Mouse (Mus musculus) liver, embryonic 11.5 days (tissue): ENCODE measurements at regions not wholly inside any gene's neighbourhood (a gene's known extent, or its start where the extent isn't known, plus 50 kb on each side); places are given as distances from the start of the nearest gene placed in this dataset.

Experiments
- ATAC-seq: fragments of 200-750 bp; cut with Nextera tagmentation; replicated peaks from 2 replicates; pipeline ENCODE4 v1.8.0; 2017; ENCODE audit warnings: moderate number of reproducible peaks, mild to moderate bottlenecking, moderate TSS enrichment, moderate library complexity; ENCODE audit not compliant: low FRiP score
- DNase-seq: peaks from one replicate; pipeline ENCODE4 v3.0.0-alpha.2; 2017; ENCODE audit warnings: low spot score
- H3K27ac ChIP-seq: fragments of 300-500 bp; sonication (generic); 2 replicates; pipeline ENCODE4 v1.5.1; 2014; ENCODE audit warnings: mild to moderate bottlenecking, low read depth, low read length, control low read depth
- H3K27me3 ChIP-seq: fragments of 300-500 bp; sonication (generic); replicated peaks from 2 replicates; pipeline ENCODE4 v1.6.1; 2014; ENCODE audit warnings: low read length, mixed read lengths; ENCODE audit not compliant: control insufficient read depth, insufficient read depth
- H3K36me3 ChIP-seq: fragments of 300-500 bp; sonication (generic); 2 replicates; pipeline ENCODE4 v1.6.1; 2014; ENCODE audit warnings: mild to moderate bottlenecking, low read length, moderate library complexity, mixed read lengths; ENCODE audit not compliant: control insufficient read depth, insufficient read depth
- H3K4me1 ChIP-seq: fragments of 300-500 bp; sonication (generic); replicated peaks from 2 replicates; pipeline ENCODE4 v1.6.1; 2014; ENCODE audit warnings: low read length, mixed read lengths; ENCODE audit not compliant: control insufficient read depth, insufficient read depth
- H3K4me2 ChIP-seq: fragments of 300-500 bp; sonication (generic); 2 replicates; pipeline ENCODE4 v1.6.1; 2014; ENCODE audit warnings: mild to moderate bottlenecking, control low read depth, moderate library complexity
- H3K4me3 ChIP-seq: fragments of 300-500 bp; sonication (generic); 2 replicates; pipeline ENCODE4 v1.5.1; 2014; ENCODE audit warnings: low read depth, low read length, control low read depth
- H3K9ac ChIP-seq: fragments of 300-500 bp; sonication (generic); 2 replicates; pipeline ENCODE4 v1.6.1; 2014; ENCODE audit warnings: low read depth, low read length, control low read depth
- H3K9me3 ChIP-seq: fragments of 300-500 bp; sonication (generic); 2 replicates; pipeline ENCODE4 v1.6.1; 2016; ENCODE audit warnings: low read length, inconsistent platforms, mixed read lengths; ENCODE audit not compliant: control insufficient read depth
- WGBS: fragments of 180-500 bp; shearing (Covaris S2); extraction: QIAGEN DNeasy Blood & Tissue Kit; methylation state at CpG from one replicate; pipeline ENCODE4 v1.1.7; 2014; 5-methylcytosine and 5-hydroxymethylcytosine counted together

GRCm38 (mm10) chr10:17003123-17003849 is 719.7 kb upstream of the Cited2 start:
- Histone ChIP-seq H3K4me3 (no peak overlapping the region), H3K9ac (no peak overlapping the region), H3K36me3 (no peaks in the 10 kb centered on the region), H3K4me1 (no peaks in the 10 kb centered on the region), H3K27ac (no peak overlapping the region), H3K27me3 (no peaks in the 10 kb centered on the region), H3K4me2 (no peak overlapping the region), H3K9me3 (no peaks in the 10 kb centered on the region)
- WGBS: 76% methylated on average over 4 of the region's 4 CpGs
- DNase-seq (no peak), ATAC-seq (no peak)

- no peaks in the 10 kb centered on the region for H3K9me3 ChIP-seq
- H3K9ac ChIP-seq: no peak overlapping the region
- no peak overlapping the region for H3K27ac ChIP-seq
- DNase-seq (no peak), ATAC-seq (no peak)
- whole genome bisulfite sequencing: 73% methylated on average over 4 of the region's 4 CpGs
- H3K4me2 ChIP-seq: no peak overlapping the region
- no peaks in the 10 kb centered on the region for H3K36me3 ChIP-seq
- no peak overlapping the region for H3K4me3 ChIP-seq
- no peaks in the 10 kb centered on the region for H3K27me3 ChIP-seq
- no peaks in the 10 kb centered on the region for H3K4me1 ChIP-seq
These were observed 714.3 kb upstream of the Cited2 start for GRCm38 (mm10) chr10:17008683-17009082.

GRCm38 (mm10) chr10:17010047-17010446 is 713.0 kb upstream of the Cited2 start:
- WGBS: 80% methylated on average over 3 of the region's 3 CpGs
- Histone ChIP-seq H3K36me3 (no peaks in the 10 kb centered on the region), H3K9ac (no peak overlapping the region), H3K27me3 (no peaks in the 10 kb centered on the region), H3K4me2 (no peak overlapping the region), H3K27ac (no peak overlapping the region), H3K4me3 (no peak overlapping the region), H3K4me1 (no peaks in the 10 kb centered on the region), H3K9me3 (no peaks in the 10 kb centered on the region)
- ATAC-seq: no peak
- no peak for DNase-seq

- ATAC-seq (no peak), DNase-seq (no peak)
- Histone ChIP-seq H3K27ac (no peak overlapping the region), H3K4me1 (no peaks in the 10 kb centered on the region), H3K4me2 (no peak overlapping the region), H3K36me3 (no peaks in the 10 kb centered on the region), H3K9me3 (no peaks in the 10 kb centered on the region), H3K27me3 (no peaks in the 10 kb centered on the region), H3K9ac (no peak overlapping the region), H3K4me3 (no peak overlapping the region)
- 86% methylated on average over 2 of the region's 2 CpGs for WGBS
These were observed 711.1 kb upstream of the Cited2 start for GRCm38 (mm10) chr10:17011876-17012275.

GRCm38 (mm10) chr10:17012541-17012975 is 710.5 kb upstream of the Cited2 start:
- Histone ChIP-seq H3K9ac (no peak overlapping the region), H3K4me3 (no peak overlapping the region), H3K4me2 (no peak overlapping the region), H3K36me3 (no peaks in the 10 kb centered on the region), H3K27me3 (no peaks in the 10 kb centered on the region), H3K9me3 (no peaks in the 10 kb centered on the region), H3K4me1 (no peaks in the 10 kb centered on the region), H3K27ac (no peak overlapping the region)
- WGBS: 68% methylated on average over 3 of the region's 3 CpGs
- DNase-seq (no peak), ATAC-seq (no peak)

DNA sequence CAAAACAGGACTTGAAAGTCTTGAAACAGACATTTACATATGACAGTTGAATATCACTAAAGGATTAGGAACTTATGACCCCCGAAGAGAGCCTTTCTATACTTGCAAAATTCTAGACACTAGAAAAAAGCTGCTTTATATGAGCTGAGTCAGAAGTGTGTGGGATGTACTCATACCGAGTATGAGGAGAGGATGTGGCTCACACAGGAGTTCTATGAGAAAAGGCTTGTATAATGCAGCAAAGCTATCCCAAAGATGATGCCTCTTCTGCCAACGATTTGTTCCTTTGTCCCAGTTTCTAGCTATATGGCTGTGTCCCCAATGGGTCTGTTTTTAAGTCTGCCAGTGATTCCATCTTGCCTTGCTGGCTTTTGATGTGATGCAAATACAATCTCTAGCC is 708.2 kb upstream of the Cited2 start:
- no peaks in the 10 kb centered on the region for H3K9me3 ChIP-seq
- H3K4me2 ChIP-seq: no peak overlapping the region
- no peak overlapping the region for H3K9ac ChIP-seq
- no peaks in the 10 kb centered on the region for H3K27me3 ChIP-seq
- ATAC-seq: no peak
- H3K27ac ChIP-seq: no peak overlapping the region
- WGBS: 69% methylated on average over 3 of the region's 3 CpGs
- H3K4me1 ChIP-seq: no peaks in the 10 kb centered on the region
- no peak for DNase-seq
- no peaks in the 10 kb centered on the region for H3K36me3 ChIP-seq
- no peak overlapping the region for H3K4me3 ChIP-seq

- H3K27me3 ChIP-seq: no peaks in the 10 kb centered on the region
- DNase-seq (no peak), ATAC-seq (no peak)
- 72% methylated on average over 4 of the region's 4 CpGs for WGBS
- H3K4me3 ChIP-seq: no peak overlapping the region
- no peak overlapping the region for H3K9ac ChIP-seq
- H3K9me3 ChIP-seq: no peaks in the 10 kb centered on the region
- no peaks in the 10 kb centered on the region for H3K4me1 ChIP-seq
- H3K36me3 ChIP-seq: no peaks in the 10 kb centered on the region
- H3K27ac ChIP-seq: no peak overlapping the region
- H3K4me2 ChIP-seq: no peak overlapping the region
These were observed 706.2 kb upstream of the Cited2 start for GRCm38 (mm10) chr10:17016854-17017253.

- H3K4me3 ChIP-seq: no peak overlapping the region
- no peaks in the 10 kb centered on the region for H3K9me3 ChIP-seq
- 82% methylated on average over 5 of the region's 5 CpGs for WGBS
- H3K9ac ChIP-seq: no peak overlapping the region
- no peak overlapping the region for H3K27ac ChIP-seq
- H3K4me1 ChIP-seq: no peaks in the 10 kb centered on the region
- no peaks in the 10 kb centered on the region for H3K27me3 ChIP-seq
- no peaks in the 10 kb centered on the region for H3K36me3 ChIP-seq
- no peak for ATAC-seq
- DNase-seq: no peak
- H3K4me2 ChIP-seq: no peak overlapping the region
These were observed 700.5 kb upstream of the Cited2 start for GRCm38 (mm10) chr10:17022216-17023158.
